Mouse (Mus musculus): ENCODE measurements around the gene Cacnb2. TPM values are rescaled to one million over a fixed set of nuclear protein-coding genes. Genes with fewer than 3 reads are reported as not detected.

Gene Cacnb2
- polyA plus RNA-seq, 1 experiment from 2014 or later: 1.7 TPM

GRCm38 (mm10) chr2:14847188-14847587, 244.3 kb downstream of the Cacnb2 start:
- Histone ChIP-seq H3K9me3 (replicated peaks) (no peaks in the 10 kb centered on the region), H3K27ac (no peak overlapping the region), H3K27me3 (no peaks in the 10 kb centered on the region), H3K36me3 (no peaks in the 10 kb centered on the region), H3K4me1 (no peaks in the 10 kb centered on the region), H3K4me2 (no peak overlapping the region), H3K9ac (no peak overlapping the region), H3K4me3 (replicated peaks) (no peak overlapping the region)
- whole genome bisulfite sequencing: 87% methylated on average over 1 of the region's 1 CpGs
- no peak for ATAC-seq (replicated peaks; ENCODE audit: low FRiP score)

- H3K27me3 ChIP-seq: no peaks in the 10 kb centered on the region
- H3K4me2 ChIP-seq: no peak overlapping the region
- H3K36me3 ChIP-seq: no peaks in the 10 kb centered on the region
- whole genome bisulfite sequencing: 86% methylated on average over 1 of the region's 1 CpGs
- H3K27ac ChIP-seq: no peak overlapping the region
- no peaks in the 10 kb centered on the region for H3K4me1 ChIP-seq
- H3K9me3 ChIP-seq (replicated peaks): no peaks in the 10 kb centered on the region
- no peak for ATAC-seq (replicated peaks; ENCODE audit: low FRiP score)
- no peak overlapping the region for H3K4me3 ChIP-seq (replicated peaks)
- H3K9ac ChIP-seq: no peak overlapping the region
These were observed 247.9 kb downstream of the Cacnb2 start for GRCm38 (mm10) chr2:14850831-14851230.

GRCm38 (mm10) chr2:14851383-14851782, 248.5 kb downstream of the Cacnb2 start:
- H3K9me3 ChIP-seq (replicated peaks): no peaks in the 10 kb centered on the region
- no peak overlapping the region for H3K4me2 ChIP-seq
- no peak overlapping the region for H3K9ac ChIP-seq
- H3K4me1 ChIP-seq: no peaks in the 10 kb centered on the region
- H3K27ac ChIP-seq: no peak overlapping the region
- H3K27me3 ChIP-seq: no peaks in the 10 kb centered on the region
- no peak overlapping the region for H3K4me3 ChIP-seq (replicated peaks)
- no peaks in the 10 kb centered on the region for H3K36me3 ChIP-seq
- ATAC-seq (replicated peaks; ENCODE audit: low FRiP score): no peak; the same call in 1 of the 2 replicates
- 90% methylated on average over 1 of the region's 1 CpGs for WGBS

GRCm38 (mm10) chr2:14854054-14854453, 251.2 kb downstream of the Cacnb2 start:
- Histone ChIP-seq H3K4me1 (no peaks in the 10 kb centered on the region), H3K36me3 (no peaks in the 10 kb centered on the region), H3K4me3 (replicated peaks) (no peak overlapping the region), H3K27me3 (no peaks in the 10 kb centered on the region), H3K9me3 (replicated peaks) (no peaks in the 10 kb centered on the region), H3K9ac (no peak overlapping the region), H3K27ac (no peak overlapping the region), H3K4me2 (no peak overlapping the region)
- WGBS: 86% methylated on average over 2 of the region's 2 CpGs
- ATAC-seq (replicated peaks; ENCODE audit: low FRiP score): no peak

GRCm38 (mm10) chr2:14858301-14858700, 255.4 kb downstream of the Cacnb2 start:
- 0 out of 2 replicates have a peak, but pooled peaks cover 4% of the 10 kb centered on the region for H3K4me1 ChIP-seq
- 89% methylated on average over 1 of the region's 1 CpGs for WGBS
- H3K27me3 ChIP-seq: no peaks in the 10 kb centered on the region
- H3K27ac ChIP-seq: no peak overlapping the region
- H3K9me3 ChIP-seq (replicated peaks): no peaks in the 10 kb centered on the region
- H3K4me2 ChIP-seq: no peak overlapping the region
- no peak for ATAC-seq (replicated peaks; ENCODE audit: low FRiP score)
- no peak overlapping the region for H3K9ac ChIP-seq
- H3K4me3 ChIP-seq (replicated peaks): no peak overlapping the region
- no peaks in the 10 kb centered on the region for H3K36me3 ChIP-seq

GRCm38 (mm10) chr2:14860350-14860749, 257.5 kb downstream of the Cacnb2 start:
- no peak for ATAC-seq (replicated peaks; ENCODE audit: low FRiP score)
- Histone ChIP-seq H3K9me3 (replicated peaks) (no peaks in the 10 kb centered on the region), H3K9ac (no peak overlapping the region), H3K27ac (no peak overlapping the region), H3K4me3 (replicated peaks) (no peak overlapping the region), H3K4me1 (0 out of 2 replicates have a peak, but pooled peaks cover 4% of the 10 kb centered on the region), H3K4me2 (no peak overlapping the region), H3K36me3 (no peaks in the 10 kb centered on the region), H3K27me3 (no peaks in the 10 kb centered on the region)
- 80% methylated on average over 3 of the region's 3 CpGs for WGBS

- Histone ChIP-seq H3K4me2 (no peak overlapping the region), H3K36me3 (no peaks in the 10 kb centered on the region), H3K4me1 (0 out of 2 replicates have a peak, but pooled peaks cover 4% of the 10 kb centered on the region), H3K27ac (no peak overlapping the region), H3K9ac (no peak overlapping the region), H3K9me3 (replicated peaks) (no peaks in the 10 kb centered on the region), H3K4me3 (replicated peaks) (no peak overlapping the region), H3K27me3 (no peaks in the 10 kb centered on the region)
- WGBS: 19% methylated on average over 2 of the region's 2 CpGs
- ATAC-seq (replicated peaks; ENCODE audit: low FRiP score): peak; percentile 56; the same call in 1 of the 2 replicates
These were observed 258.7 kb downstream of the Cacnb2 start for GRCm38 (mm10) chr2:14861613-14862012.

- Histone ChIP-seq H3K27me3 (no peaks in the 10 kb centered on the region), H3K4me2 (no peak overlapping the region), H3K36me3 (no peaks in the 10 kb centered on the region), H3K9me3 (replicated peaks) (no peaks in the 10 kb centered on the region), H3K4me3 (replicated peaks) (no peak overlapping the region), H3K9ac (no peak overlapping the region), H3K4me1 (0 out of 2 replicates have a peak, but pooled peaks cover 4% of the 10 kb centered on the region), H3K27ac (no peak overlapping the region)
- ATAC-seq (replicated peaks; ENCODE audit: low FRiP score): no peak
- WGBS: 38% methylated on average over 1 of the region's 1 CpGs
These were observed 260.1 kb downstream of the Cacnb2 start for GRCm38 (mm10) chr2:14862981-14863380.

- H3K4me2 ChIP-seq: no peak overlapping the region; the same call in 1 of the 2 replicates
- ATAC-seq (replicated peaks; ENCODE audit: low FRiP score): no peak
- H3K36me3 ChIP-seq: no peaks in the 10 kb centered on the region
- H3K27ac ChIP-seq: no peak overlapping the region
- H3K4me1 ChIP-seq: peaks cover 17% of the 10 kb centered on the region
- 50% methylated on average over 1 of the region's 1 CpGs for WGBS
- no peaks in the 10 kb centered on the region for H3K27me3 ChIP-seq
- no peak overlapping the region for H3K9ac ChIP-seq
- no peak overlapping the region for H3K4me3 ChIP-seq (replicated peaks)
- no peaks in the 10 kb centered on the region for H3K9me3 ChIP-seq (replicated peaks)
These were observed 270.2 kb downstream of the Cacnb2 start for GRCm38 (mm10) chr2:14873116-14873515.

- Histone ChIP-seq H3K27ac (no peak overlapping the region), H3K36me3 (no peaks in the 10 kb centered on the region), H3K9me3 (replicated peaks) (no peaks in the 10 kb centered on the region), H3K27me3 (no peaks in the 10 kb centered on the region), H3K4me3 (replicated peaks) (peak overlapping the region; percentile 17), H3K4me1 (peaks cover 17% of the 10 kb centered on the region), H3K4me2 (peak overlapping the region; percentile 51), H3K9ac (no peak overlapping the region)
- peak; percentile 70 for ATAC-seq (replicated peaks; ENCODE audit: low FRiP score)
- 7% methylated on average over 15 of the region's 15 CpGs for WGBS
These were observed 270.9 kb downstream of the Cacnb2 start for GRCm38 (mm10) chr2:14873701-14874181.

- peak overlapping the region; percentile 51 for H3K4me2 ChIP-seq
- H3K4me3 ChIP-seq (replicated peaks): peak overlapping the region; percentile 17
- no peak overlapping the region for H3K9ac ChIP-seq
- peak overlapping the region; percentile 9; the same call in 1 of the 2 replicates for H3K27ac ChIP-seq
- ATAC-seq (replicated peaks; ENCODE audit: low FRiP score): no peak
- H3K27me3 ChIP-seq: no peaks in the 10 kb centered on the region
- peaks cover 17% of the 10 kb centered on the region for H3K4me1 ChIP-seq
- no peaks in the 10 kb centered on the region for H3K36me3 ChIP-seq
- 31% methylated on average over 13 of the region's 13 CpGs for WGBS
- H3K9me3 ChIP-seq (replicated peaks): no peaks in the 10 kb centered on the region
These were observed 271.6 kb downstream of the Cacnb2 start for GRCm38 (mm10) chr2:14874281-14875037.

- ATAC-seq (replicated peaks; ENCODE audit: low FRiP score): no peak
- Histone ChIP-seq H3K4me2 (no peak overlapping the region), H3K9ac (no peak overlapping the region), H3K36me3 (no peaks in the 10 kb centered on the region), H3K9me3 (replicated peaks) (no peaks in the 10 kb centered on the region), H3K27ac (no peak overlapping the region), H3K27me3 (no peaks in the 10 kb centered on the region), H3K4me3 (replicated peaks) (no peak overlapping the region), H3K4me1 (peaks cover 17% of the 10 kb centered on the region)
- 44% methylated on average over 2 of the region's 2 CpGs for WGBS
These were observed 272.2 kb downstream of the Cacnb2 start for GRCm38 (mm10) chr2:14875121-14875520.

All from kidney, embryonic 15.5 days (tissue).